Mouse (Mus musculus) bone marrow, adult 2 months (tissue): ENCODE measurements at regions not wholly inside any gene's neighbourhood (a gene's known extent, or its start where the extent isn't known, plus 50 kb on each side); places are given as distances from the start of the nearest gene placed in this dataset.

Source experiments
- H3K27ac ChIP-seq: fragments of 200-500 bp; 2 replicates; pipeline ENCODE4 v1.5.1; 2012; ENCODE audit warnings: low read depth, mild to moderate bottlenecking, control low read depth, inconsistent platforms, low read length; ENCODE audit not compliant: control insufficient read depth, poor library complexity, insufficient read depth
- H3K4me1 ChIP-seq: fragments of 200-500 bp; 2 replicates; pipeline ENCODE4 v1.6.1; 2011; ENCODE audit warnings: low read length; ENCODE audit not compliant: control insufficient read depth, insufficient read depth
- H3K4me3 ChIP-seq: fragments of 200-500 bp; replicated peaks from 2 replicates; pipeline ENCODE3; 2011; ENCODE audit warnings: mild to moderate bottlenecking, low read depth, low read length, control low read depth; ENCODE audit not compliant: control insufficient read depth
- CTCF ChIP-seq: fragments of 200-500 bp; IDR thresholded peaks from 2 replicates; pipeline ENCODE4 v1.5.1; 2011; ENCODE audit warnings: low read length, control low read depth; ENCODE audit not compliant: control insufficient read depth, insufficient read depth
- POLR2A ChIP-seq: fragments of 200-500 bp; IDR thresholded peaks from 2 replicates; pipeline ENCODE4 v1.6.1; 2011; ENCODE audit warnings: low read depth, mild to moderate bottlenecking, control low read depth, low read length, borderline replicate concordance; ENCODE audit not compliant: control insufficient read depth
- WGBS: fragments of 180-500 bp; shearing (Covaris S2); methylation state at CpG from one replicate; pipeline ENCODE4 v1.1.7; 2018; 5-methylcytosine and 5-hydroxymethylcytosine counted together

DNA sequence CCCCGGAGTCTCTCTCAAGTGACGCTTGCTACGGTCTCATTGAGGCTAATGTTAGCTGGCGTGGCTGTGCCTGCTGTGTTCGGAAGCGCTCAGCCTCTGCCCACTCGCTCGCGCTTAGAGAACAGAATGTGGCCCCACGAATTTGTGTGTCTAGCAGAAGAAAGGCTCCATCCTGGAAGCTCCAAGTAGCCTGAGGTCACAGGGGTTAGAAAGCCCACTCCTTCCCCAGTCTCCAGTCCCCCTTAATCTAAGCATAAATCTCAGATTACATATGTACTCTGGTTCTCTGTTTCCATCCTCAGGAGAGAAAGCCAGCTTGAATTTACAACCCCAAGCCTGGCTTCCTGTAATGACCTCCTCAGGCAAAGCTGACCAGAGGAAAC lies 73.8 kb upstream of the Gm9887 start:
- H3K4me1 ChIP-seq = no peaks in the 10 kb centered on the region; the same call in 1 of the 2 replicates
- no peak overlapping the region; the same call in 1 of the 2 replicates for H3K27ac ChIP-seq
- 82% methylated on average over 10 of the region's 10 CpGs for WGBS
- no peak overlapping the region for H3K4me3 ChIP-seq
- no peak for TF ChIP-seq CTCF
- TF ChIP-seq POLR2A = no peak

GRCm38 (mm10) chr12:69442321-69442720 lies 70.1 kb upstream of the Gm9887 start:
- H3K4me3 ChIP-seq = no peak overlapping the region
- 64% methylated on average over 6 of the region's 6 CpGs for WGBS
- no peak overlapping the region for H3K27ac ChIP-seq
- no peak for TF ChIP-seq CTCF
- no peak for TF ChIP-seq POLR2A
- no peaks in the 10 kb centered on the region; the same call in 1 of the 2 replicates for H3K4me1 ChIP-seq

DNA sequence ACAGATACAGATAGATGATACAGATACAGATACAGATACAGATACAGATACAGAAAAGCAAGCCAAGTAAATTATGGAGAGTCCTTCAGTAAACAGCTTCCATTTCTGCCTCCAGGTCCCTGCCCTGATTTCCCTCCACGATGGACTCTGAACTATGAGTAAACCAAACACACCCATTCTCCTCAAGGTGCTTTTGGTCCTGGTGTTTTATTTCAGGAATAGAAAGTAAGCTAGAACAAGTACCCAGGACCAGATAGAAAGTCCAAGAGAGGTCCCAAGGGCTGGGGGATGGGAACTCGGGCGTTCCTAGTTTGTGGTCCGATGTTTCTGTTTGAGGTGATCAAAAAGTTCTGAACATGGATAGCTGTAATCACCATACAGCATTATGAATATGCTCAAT lies 69.5 kb upstream of the Gm9887 start:
- WGBS = 87% methylated on average over 4 of the region's 4 CpGs
- no peaks in the 10 kb centered on the region; the same call in 1 of the 2 replicates for H3K4me1 ChIP-seq
- no peak for TF ChIP-seq CTCF
- no peak overlapping the region for H3K27ac ChIP-seq
- H3K4me3 ChIP-seq = no peak overlapping the region

DNA sequence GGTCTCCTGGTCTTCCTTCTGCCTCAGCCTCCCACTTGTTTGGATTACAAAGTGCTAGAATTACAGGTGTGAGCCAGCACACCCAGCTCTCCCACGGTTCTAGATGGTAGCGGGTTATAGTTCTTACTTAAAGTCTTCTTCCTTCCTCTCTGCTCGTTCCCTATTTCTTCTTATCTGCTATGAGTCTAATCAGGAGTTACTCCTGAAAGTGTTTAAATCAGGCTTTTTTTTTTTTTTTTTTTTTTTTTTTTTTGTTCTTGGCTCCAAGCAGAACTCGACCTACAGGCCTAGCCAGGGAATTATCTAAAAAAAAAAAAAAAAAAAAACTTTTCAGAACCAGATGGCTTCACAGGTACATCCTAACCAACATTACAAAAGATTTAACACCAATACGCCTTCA lies 66.0 kb upstream of the Gm9887 start:
- Histone ChIP-seq H3K4me1 (no peaks in the 10 kb centered on the region), H3K27ac (no peak overlapping the region), H3K4me3 (no peak overlapping the region)
- no peak for TF ChIP-seq CTCF
- TF ChIP-seq POLR2A = no peak
- 39% methylated on average over 5 of the region's 5 CpGs for WGBS

GRCm38 (mm10) chr12:69436839-69437501 lies 64.7 kb upstream of the Gm9887 start:
- 76% methylated on average over 10 of the region's 10 CpGs for WGBS
- no peaks in the 10 kb centered on the region for H3K4me1 ChIP-seq
- no peak overlapping the region for H3K27ac ChIP-seq
- H3K4me3 ChIP-seq = no peak overlapping the region
- TF ChIP-seq POLR2A (no peak), CTCF (no peak)

- no peak for TF ChIP-seq CTCF
- TF ChIP-seq POLR2A = no peak
- Histone ChIP-seq H3K4me1 (no peaks in the 10 kb centered on the region), H3K27ac (no peak overlapping the region), H3K4me3 (no peak overlapping the region)
- 80% methylated on average over 4 of the region's 4 CpGs for WGBS
Measured at GRCm38 (mm10) chr12:69434315-69434714, 62.1 kb upstream of the Gm9887 start.

DNA sequence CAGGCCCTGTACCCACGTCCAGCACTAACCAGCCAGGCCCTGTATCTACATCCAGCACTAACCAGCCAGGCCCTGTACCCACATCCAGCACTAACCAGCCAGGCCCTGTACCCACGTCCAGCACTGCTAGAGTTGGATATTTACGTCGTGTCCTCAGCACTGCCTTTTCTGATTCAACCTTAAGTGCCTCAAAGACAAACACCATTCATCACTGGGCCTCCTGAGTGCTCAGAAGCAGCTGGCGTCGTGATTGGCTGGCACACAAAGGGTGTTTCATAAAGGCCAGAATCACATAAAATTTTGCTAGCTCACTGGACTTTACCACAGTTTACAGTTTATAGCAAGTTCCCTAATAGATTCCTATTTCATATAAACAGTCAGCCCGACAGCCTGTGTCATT lies 59.8 kb upstream of the Gm9887 start:
- Histone ChIP-seq H3K4me1 (no peaks in the 10 kb centered on the region), H3K4me3 (no peak overlapping the region), H3K27ac (no peak overlapping the region)
- TF ChIP-seq POLR2A (no peak), CTCF (no peak)
- 80% methylated on average over 7 of the region's 7 CpGs for WGBS

DNA sequence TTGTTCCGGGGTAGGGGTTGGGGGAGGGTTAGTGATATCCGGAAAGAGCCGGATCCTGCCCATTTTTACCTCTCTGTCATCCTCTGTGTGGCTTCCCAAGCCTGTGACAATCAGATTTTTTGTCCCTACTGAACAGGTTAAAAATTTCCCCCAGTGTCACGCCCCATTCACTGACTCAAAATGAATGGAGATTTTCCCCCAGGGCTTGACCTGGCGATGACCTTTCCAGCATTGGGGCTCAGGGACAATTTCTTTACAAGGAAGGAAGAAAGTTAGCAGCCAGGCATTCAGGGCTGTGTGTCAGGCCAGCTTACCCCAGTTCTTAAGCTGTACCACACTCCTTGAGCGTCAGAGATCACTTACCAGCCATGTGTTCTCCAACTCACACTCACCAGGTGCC lies 55.9 kb upstream of the Gm9887 start:
- Histone ChIP-seq H3K4me1 (no peaks in the 10 kb centered on the region; the same call in 1 of the 2 replicates), H3K4me3 (no peak overlapping the region), H3K27ac (no peak overlapping the region)
- TF ChIP-seq CTCF = no peak
- no peak for TF ChIP-seq POLR2A
- WGBS = 86% methylated on average over 6 of the region's 6 CpGs

DNA sequence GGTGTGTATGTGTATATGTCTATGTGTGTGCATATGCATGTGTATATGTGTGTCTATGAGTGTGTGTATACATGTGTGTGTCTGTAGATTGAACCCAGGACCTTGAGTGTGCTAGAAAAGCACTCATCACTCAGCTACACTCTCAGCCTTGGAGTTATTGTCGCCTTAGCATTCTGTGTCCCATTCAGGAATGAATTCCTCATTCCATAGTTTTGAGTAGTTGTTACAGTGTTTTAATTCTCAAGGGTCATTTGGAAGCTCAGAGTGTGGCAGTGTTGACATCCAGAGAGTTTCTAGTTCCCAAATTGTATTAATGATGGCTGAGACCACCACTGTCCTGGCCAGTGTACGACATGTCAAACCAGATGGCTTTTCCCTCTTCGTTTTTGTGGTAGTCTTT lies 53.4 kb upstream of the Gm9887 start:
- Histone ChIP-seq H3K4me3 (no peak overlapping the region), H3K4me1 (peaks cover 2% of the 10 kb centered on the region; the same call in 1 of the 2 replicates), H3K27ac (no peak overlapping the region)
- TF ChIP-seq POLR2A (no peak), CTCF (no peak)
- WGBS = 83% methylated on average over 3 of the region's 3 CpGs
